Mouse (Mus musculus) midbrain, embryonic 12.5 days (tissue): Measurements from ENCODE around the gene Gfi1. TPM values are rescaled to one million over a fixed set of nuclear protein-coding genes. Genes with fewer than 3 reads are reported as not detected.

Experiments used
- ATAC-seq: fragments of 200-750 bp; cut with Nextera tagmentation; 2 replicates; pipeline ENCODE4 v1.8.0; 2017; ENCODE audit warnings: low read depth, moderate TSS enrichment, moderate library complexity; ENCODE audit not compliant: low FRiP score
- H3K27ac ChIP-seq: fragments of 300-500 bp; sonication (generic); replicated peaks from 2 replicates; pipeline ENCODE4 v1.5.1; 2016; ENCODE audit warnings: mild to moderate bottlenecking
- H3K27me3 ChIP-seq: fragments of 300-500 bp; sonication (generic); 2 replicates; pipeline ENCODE4 v1.6.1; 2016; ENCODE audit warnings: mild to moderate bottlenecking
- H3K36me3 ChIP-seq: fragments of 300-500 bp; sonication (generic); 2 replicates; pipeline ENCODE4 v1.6.1; 2016
- H3K4me1 ChIP-seq: fragments of 300-500 bp; sonication (generic); 2 replicates; pipeline ENCODE4 v1.6.1; 2016
- H3K4me2 ChIP-seq: fragments of 300-500 bp; sonication (generic); replicated peaks from 2 replicates; pipeline ENCODE4 v1.6.1; 2016; ENCODE audit warnings: mild to moderate bottlenecking, moderate library complexity
- H3K4me3 ChIP-seq: fragments of 300-500 bp; sonication (generic); 2 replicates; pipeline ENCODE4 v1.5.1; 2016; ENCODE audit warnings: mild to moderate bottlenecking
- H3K9ac ChIP-seq: fragments of 300-500 bp; sonication (generic); replicated peaks from 2 replicates; pipeline ENCODE4 v1.6.1; 2016; ENCODE audit warnings: mild to moderate bottlenecking, moderate library complexity
- H3K9me3 ChIP-seq: fragments of 300-500 bp; sonication (generic); 2 replicates; pipeline ENCODE4 v1.6.1; 2016; ENCODE audit warnings: mild to moderate bottlenecking
- WGBS: fragments of 180-500 bp; shearing (Covaris S2); methylation state at CpG from one replicate; pipeline ENCODE4 v1.1.7; 2016; 5-methylcytosine and 5-hydroxymethylcytosine counted together
- polyA plus RNA-seq: library from polyadenylated mRNA; unstranded; fragments of >200 nt; fragmentation: Nextera tagmentation; extraction: Ambion mirVana; gene quantifications from 2 replicates; pipeline ENCODE4 v1.2.1, GENCODE M21; 2016

Gene Gfi1
- 0.08 TPM in 1 of 2 replicates, not detected in the other for polyA plus RNA-seq

GRCm38 (mm10) chr5:107725435-107726261 lies at the start of gene Gfi1:
Gfi1 (minus strand) TSS chr5:107726036.
- no peaks in the 10 kb centered on the region for H3K36me3 ChIP-seq
- peaks cover 90% of the 10 kb centered on the region for H3K27me3 ChIP-seq
- no peak within 1 kb of the TSS for H3K9ac ChIP-seq
- no peak within 1 kb of the TSS for H3K27ac ChIP-seq
- under 1% methylated on average over 41 of the region's 41 CpGs for WGBS
- H3K4me1 ChIP-seq, result peaks cover 45% of the 10 kb centered on the region
- H3K4me3 ChIP-seq, result peak within 1 kb of the TSS; percentile 31
- peak within 1 kb of the TSS; percentile 51 for H3K4me2 ChIP-seq
- ATAC-seq, result no peak
- no peaks in the 10 kb centered on the region for H3K9me3 ChIP-seq

- Histone ChIP-seq H3K4me3 (no peak overlapping the region), H3K4me1 (no peaks in the 10 kb centered on the region), H3K9me3 (peaks cover 6% of the 10 kb centered on the region; the same call in 1 of the 2 replicates), H3K27ac (no peak overlapping the region), H3K4me2 (no peak overlapping the region), H3K27me3 (no peaks in the 10 kb centered on the region), H3K36me3 (peaks cover 10% of the 10 kb centered on the region), H3K9ac (no peak overlapping the region)
- whole genome bisulfite sequencing, result 91% methylated on average over 5 of the region's 5 CpGs
- no peak for ATAC-seq
Observed at GRCm38 (mm10) chr5:107772049-107772448, 46.2 kb upstream of the Gfi1 start.

DNA sequence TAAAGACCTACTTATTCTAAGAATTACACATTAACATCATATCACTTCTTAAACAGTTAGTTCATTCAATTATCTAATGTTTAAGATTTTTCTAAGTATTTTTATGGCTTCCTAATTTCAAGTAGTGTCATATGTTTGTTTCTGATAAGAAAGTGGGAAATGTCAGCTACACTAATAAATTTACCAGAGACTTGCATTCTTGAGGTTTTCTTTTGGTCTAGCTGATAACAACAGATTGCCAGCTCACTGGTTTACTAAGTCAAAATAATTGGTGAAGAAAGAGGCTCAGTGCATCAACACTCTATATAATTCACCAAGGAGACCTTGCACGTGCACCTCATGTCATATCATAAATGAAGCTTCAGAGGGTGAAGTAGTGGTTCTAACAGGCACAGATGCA lies 42.4 kb upstream of the Gfi1 start:
- Histone ChIP-seq H3K36me3 (peaks cover 10% of the 10 kb centered on the region), H3K9me3 (peaks cover 6% of the 10 kb centered on the region; the same call in 1 of the 2 replicates), H3K27ac (no peak overlapping the region), H3K4me3 (no peak overlapping the region), H3K4me1 (no peaks in the 10 kb centered on the region), H3K4me2 (no peak overlapping the region), H3K9ac (no peak overlapping the region), H3K27me3 (no peaks in the 10 kb centered on the region)
- ATAC-seq, result no peak
- 100% methylated on average over 1 of the region's 1 CpGs for WGBS

- no peak overlapping the region for H3K9ac ChIP-seq
- peaks cover 6% of the 10 kb centered on the region; the same call in 1 of the 2 replicates for H3K9me3 ChIP-seq
- H3K36me3 ChIP-seq, result peaks cover 10% of the 10 kb centered on the region
- H3K27me3 ChIP-seq, result no peaks in the 10 kb centered on the region
- ATAC-seq, result no peak
- H3K27ac ChIP-seq, result no peak overlapping the region
- no peaks in the 10 kb centered on the region for H3K4me1 ChIP-seq
- 90% methylated on average over 4 of the region's 4 CpGs for WGBS
- H3K4me2 ChIP-seq, result no peak overlapping the region
- no peak overlapping the region for H3K4me3 ChIP-seq
Observed at GRCm38 (mm10) chr5:107765946-107766345, 40.1 kb upstream of the Gfi1 start.

DNA sequence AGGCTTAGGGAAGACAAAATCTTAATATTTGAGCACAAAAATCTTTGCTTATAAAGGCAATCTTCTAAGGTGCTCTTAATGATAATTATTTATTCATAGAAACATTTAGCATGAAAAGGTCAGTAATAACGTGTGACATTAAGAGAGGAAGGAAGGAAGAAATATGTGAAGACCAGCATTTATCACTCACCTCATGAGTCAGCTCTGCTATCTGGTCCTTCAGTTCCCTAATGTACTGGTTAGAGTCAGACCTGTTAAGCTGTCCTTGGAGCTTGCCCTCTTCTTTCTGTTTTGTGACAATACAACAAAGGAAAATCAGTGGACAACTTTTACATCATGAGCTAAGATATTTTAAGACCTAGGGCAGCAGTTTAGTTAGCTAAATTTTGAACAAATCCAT lies 38.6 kb upstream of the Gfi1 start:
- Histone ChIP-seq H3K27ac (no peak overlapping the region), H3K9ac (no peak overlapping the region), H3K4me3 (no peak overlapping the region), H3K36me3 (peaks cover 10% of the 10 kb centered on the region), H3K27me3 (no peaks in the 10 kb centered on the region), H3K4me2 (no peak overlapping the region), H3K4me1 (no peaks in the 10 kb centered on the region), H3K9me3 (peaks cover 6% of the 10 kb centered on the region; the same call in 1 of the 2 replicates)
- WGBS, result 86% methylated on average over 1 of the region's 1 CpGs
- ATAC-seq, result no peak

- ATAC-seq, result no peak
- Histone ChIP-seq H3K9ac (no peak overlapping the region), H3K27me3 (no peaks in the 10 kb centered on the region), H3K36me3 (peaks cover 10% of the 10 kb centered on the region), H3K27ac (no peak overlapping the region), H3K4me3 (no peak overlapping the region), H3K4me1 (no peaks in the 10 kb centered on the region), H3K4me2 (no peak overlapping the region), H3K9me3 (peaks cover 6% of the 10 kb centered on the region; the same call in 1 of the 2 replicates)
Observed at GRCm38 (mm10) chr5:107763674-107764073, 37.8 kb upstream of the Gfi1 start.

DNA sequence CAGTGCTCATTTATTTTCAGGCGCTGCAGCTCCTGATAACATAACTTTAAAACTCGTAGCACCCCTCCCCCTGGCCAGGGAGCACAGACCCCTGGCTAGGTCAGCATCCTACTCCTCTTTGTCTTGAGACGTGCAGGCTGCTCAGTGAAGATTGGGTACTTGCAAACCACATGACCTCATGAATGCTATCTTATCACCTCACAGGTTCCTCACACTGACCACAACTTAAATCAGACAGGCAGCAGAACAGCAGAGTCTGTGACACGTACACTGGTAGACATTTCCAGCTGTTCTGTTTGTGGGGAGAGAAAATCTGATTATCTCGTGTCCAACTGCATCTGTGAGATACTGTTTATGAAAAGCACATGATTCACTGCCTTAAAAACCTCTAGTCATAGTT lies 33.3 kb upstream of the Gfi1 start:
- no peaks in the 10 kb centered on the region for H3K36me3 ChIP-seq
- no peaks in the 10 kb centered on the region for H3K9me3 ChIP-seq
- ATAC-seq, result no peak
- 71% methylated on average over 5 of the region's 5 CpGs for WGBS
- H3K27me3 ChIP-seq, result no peaks in the 10 kb centered on the region
- H3K4me1 ChIP-seq, result no peaks in the 10 kb centered on the region
- no peak overlapping the region for H3K27ac ChIP-seq
- H3K9ac ChIP-seq, result no peak overlapping the region
- H3K4me2 ChIP-seq, result no peak overlapping the region
- no peak overlapping the region for H3K4me3 ChIP-seq

GRCm38 (mm10) chr5:107756072-107756471 lies 30.2 kb upstream of the Gfi1 start:
- WGBS, result 70% methylated on average over 2 of the region's 2 CpGs
- ATAC-seq, result no peak
- no peak overlapping the region for H3K4me2 ChIP-seq
- no peaks in the 10 kb centered on the region for H3K36me3 ChIP-seq
- no peak overlapping the region for H3K4me3 ChIP-seq
- H3K9ac ChIP-seq, result no peak overlapping the region
- no peaks in the 10 kb centered on the region for H3K27me3 ChIP-seq
- no peaks in the 10 kb centered on the region for H3K9me3 ChIP-seq
- no peak overlapping the region for H3K27ac ChIP-seq
- H3K4me1 ChIP-seq, result no peaks in the 10 kb centered on the region

DNA sequence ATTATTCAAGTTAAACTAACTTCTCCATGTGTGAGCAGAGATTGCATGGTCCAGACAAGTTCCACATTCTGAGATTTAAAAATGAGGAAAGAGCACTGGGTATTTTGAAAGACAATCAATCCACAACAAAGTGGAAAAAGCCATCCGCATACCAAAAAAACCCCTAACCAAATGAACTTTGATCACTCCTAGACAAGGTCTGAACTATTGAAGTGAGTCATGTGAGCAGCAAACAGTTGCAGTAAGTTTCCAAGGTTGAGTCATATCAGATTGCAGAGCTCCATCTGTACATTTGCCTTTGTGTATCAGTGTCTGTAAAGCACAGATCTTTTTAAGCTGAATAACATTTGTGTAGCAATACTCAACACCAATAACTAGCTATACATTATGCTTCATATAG lies 28.9 kb upstream of the Gfi1 start:
- Histone ChIP-seq H3K4me2 (no peak overlapping the region), H3K9me3 (no peaks in the 10 kb centered on the region), H3K9ac (no peak overlapping the region), H3K27me3 (no peaks in the 10 kb centered on the region), H3K27ac (no peak overlapping the region), H3K36me3 (no peaks in the 10 kb centered on the region), H3K4me3 (no peak overlapping the region), H3K4me1 (no peaks in the 10 kb centered on the region)
- WGBS, result 95% methylated on average over 1 of the region's 1 CpGs
- ATAC-seq, result no peak

GRCm38 (mm10) chr5:107753656-107754055 lies 27.8 kb upstream of the Gfi1 start:
- H3K9ac ChIP-seq, result no peak overlapping the region
- no peak overlapping the region for H3K4me3 ChIP-seq
- H3K27ac ChIP-seq, result no peak overlapping the region
- H3K4me1 ChIP-seq, result no peaks in the 10 kb centered on the region
- 95% methylated on average over 7 of the region's 7 CpGs for WGBS
- no peaks in the 10 kb centered on the region for H3K36me3 ChIP-seq
- H3K9me3 ChIP-seq, result no peaks in the 10 kb centered on the region
- ATAC-seq, result no peak
- no peaks in the 10 kb centered on the region for H3K27me3 ChIP-seq
- no peak overlapping the region for H3K4me2 ChIP-seq

DNA sequence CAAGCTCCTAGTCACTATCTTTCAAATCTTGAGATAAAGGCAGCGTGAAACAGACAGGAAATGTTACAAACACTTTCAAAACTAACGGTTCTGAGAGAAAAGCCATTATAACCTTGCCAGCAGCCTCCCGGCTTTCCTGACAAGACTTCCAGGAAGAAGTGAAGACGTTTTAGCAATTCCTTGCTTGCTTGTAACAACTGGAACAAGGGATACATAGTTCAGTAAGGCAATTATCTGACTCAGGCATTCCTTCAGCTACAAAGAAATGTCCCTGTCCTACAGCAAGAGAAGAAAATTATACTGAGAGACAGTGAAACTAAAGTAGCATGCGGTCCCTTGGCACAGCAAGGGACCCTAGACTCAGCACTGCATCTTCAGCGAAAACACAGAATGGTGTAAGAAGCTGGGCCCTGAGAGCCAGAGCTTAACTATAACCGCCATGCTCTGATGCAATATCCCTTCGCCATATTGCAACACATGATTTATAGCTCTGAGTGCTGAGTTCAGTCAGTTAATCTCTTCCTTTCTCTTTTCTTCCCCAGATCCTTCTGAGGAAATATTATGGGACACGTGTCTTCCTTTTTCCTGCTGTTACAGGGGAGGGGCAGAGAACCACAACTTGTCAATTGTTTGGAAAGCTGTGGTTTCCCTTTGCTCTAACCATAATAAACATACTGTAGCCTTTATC lies 23.5 kb upstream of the Gfi1 start:
- 83% methylated on average over 9 of the region's 9 CpGs for WGBS
- no peak overlapping the region for H3K4me3 ChIP-seq
- ATAC-seq, result no peak
- no peaks in the 10 kb centered on the region for H3K9me3 ChIP-seq
- no peaks in the 10 kb centered on the region for H3K4me1 ChIP-seq
- H3K36me3 ChIP-seq, result no peaks in the 10 kb centered on the region
- no peak overlapping the region for H3K9ac ChIP-seq
- no peak overlapping the region for H3K4me2 ChIP-seq
- H3K27ac ChIP-seq, result no peak overlapping the region
- H3K27me3 ChIP-seq, result no peaks in the 10 kb centered on the region

DNA sequence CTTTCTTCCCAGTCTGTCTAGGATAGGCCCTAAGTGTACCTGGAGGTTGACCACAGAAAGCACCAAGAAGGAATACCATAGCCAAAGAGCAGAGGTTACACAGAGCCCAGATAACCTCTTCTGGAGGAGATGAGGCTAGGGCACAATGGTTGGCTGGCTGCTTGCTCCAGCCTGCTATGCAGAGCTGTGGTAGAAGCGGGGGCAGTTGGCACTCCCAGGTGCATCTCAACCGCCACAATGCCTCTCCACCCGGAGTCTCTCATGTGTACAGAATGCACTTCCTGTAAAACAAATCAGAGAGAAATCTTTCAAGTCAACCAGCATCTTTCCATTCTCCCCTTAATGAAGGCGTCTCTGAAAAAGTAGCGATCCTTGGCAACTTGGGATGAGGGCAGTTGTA lies 13.2 kb upstream of the Gfi1 start:
- Histone ChIP-seq H3K27me3 (no peaks in the 10 kb centered on the region), H3K4me3 (no peak overlapping the region), H3K36me3 (no peaks in the 10 kb centered on the region), H3K27ac (no peak overlapping the region), H3K9ac (no peak overlapping the region), H3K4me2 (no peak overlapping the region), H3K4me1 (no peaks in the 10 kb centered on the region), H3K9me3 (no peaks in the 10 kb centered on the region)
- WGBS, result 95% methylated on average over 5 of the region's 5 CpGs
- ATAC-seq, result no peak
